Mouse (Mus musculus): ENCODE data around the gene Mrap2.

GRCm38 (mm10) chr9:87169144-87169543 lies 25.0 kb downstream of the Mrap2 start:
- TF ChIP-seq GATA1 (IDR thresholded peaks at IDR 0.05; ENCODE audit: low read depth, low read length): no peak
- TF ChIP-seq CHD2 (IDR thresholded peaks at IDR 0.05; ENCODE audit: low read length): no peak
- no peak for TF ChIP-seq CTCF (IDR thresholded peaks at IDR 0.05 in 2 of 3, conservative IDR thresholded peaks at IDR 0.05 in 1 of 3; ENCODE audit: control insufficient read depth in 1 of 3, insufficient read depth in 1 of 3, low read depth in 2 of 3, low read length in 3 of 3, poor library complexity in 1 of 3, severe bottlenecking in 1 of 3)
